Mouse (Mus musculus): ENCODE data around the gene Cmss1.

- TF ChIP-seq EP300 (optimal IDR thresholded peaks at IDR 0.05) (no peak), CTCF (IDR thresholded peaks at IDR 0.05; ENCODE audit: low read depth) (no peak)
These were observed 136.8 kb downstream of the Cmss1 start for GRCm38 (mm10) chr16:57469869-57470268.

All from stomach, postnatal 0 days (tissue).